Mouse (Mus musculus): ENCODE data around the gene Spon1.

DNA sequence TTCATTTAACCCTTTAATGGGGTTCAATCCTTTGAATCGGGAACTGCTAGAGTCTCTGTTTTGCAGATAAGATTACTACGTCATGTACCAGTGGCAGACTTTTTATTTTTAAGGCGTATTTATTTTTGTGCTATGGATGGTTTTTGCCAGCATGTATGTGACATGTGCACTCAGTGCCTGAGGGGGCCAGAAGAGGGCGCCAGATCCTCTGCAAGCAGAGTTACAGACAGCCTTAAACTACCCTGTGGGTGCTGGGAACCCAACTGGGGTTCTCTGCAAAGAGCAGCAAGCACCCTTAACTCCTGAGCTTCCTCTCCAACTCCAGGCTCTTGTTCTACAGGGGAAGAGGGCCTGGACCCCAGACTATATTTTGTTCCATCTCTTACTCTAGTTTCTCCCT is 23.2 kb upstream of the Spon1 start:
- no peak for TF ChIP-seq POLR2A (IDR thresholded peaks at IDR 0.05; ENCODE audit: low read depth, low read length)
- TF ChIP-seq CTCF (IDR thresholded peaks at IDR 0.05; ENCODE audit: extremely low read depth, insufficient read depth, insufficient read length, insufficient replicate concordance) = no peak
